Mouse (Mus musculus): ENCODE data around the gene Gm10334. TPM values are rescaled to one million over a fixed set of nuclear protein-coding genes. Genes with fewer than 3 reads are reported as not detected.
"Not testable (repeated sequence)": the region's sequence is repeated elsewhere in the genome, so short reads cannot be mapped to it uniquely, and the experiment has no call there.

Gm10334 gene
- not detected in 2 replicates for polyA plus RNA-seq (2016; fragmentation: Nextera tagmentation; extraction: Ambion mirVana)

GRCm38 (mm10) chr6:41446045-41446444 lies at the start of gene Gm10334:
TSS of gene Gm10334 (minus strand) at chr6:41446145.
- H3K4me1 ChIP-seq (replicated peaks); H3K9me3 ChIP-seq; H3K27ac ChIP-seq; H3K27me3 ChIP-seq (ENCODE audit: insufficient read depth, poor library complexity, severe bottlenecking); DNase-seq (ENCODE audit: low spot score); H3K4me3 ChIP-seq; H3K36me3 ChIP-seq: not testable (repeated sequence)

DNA sequence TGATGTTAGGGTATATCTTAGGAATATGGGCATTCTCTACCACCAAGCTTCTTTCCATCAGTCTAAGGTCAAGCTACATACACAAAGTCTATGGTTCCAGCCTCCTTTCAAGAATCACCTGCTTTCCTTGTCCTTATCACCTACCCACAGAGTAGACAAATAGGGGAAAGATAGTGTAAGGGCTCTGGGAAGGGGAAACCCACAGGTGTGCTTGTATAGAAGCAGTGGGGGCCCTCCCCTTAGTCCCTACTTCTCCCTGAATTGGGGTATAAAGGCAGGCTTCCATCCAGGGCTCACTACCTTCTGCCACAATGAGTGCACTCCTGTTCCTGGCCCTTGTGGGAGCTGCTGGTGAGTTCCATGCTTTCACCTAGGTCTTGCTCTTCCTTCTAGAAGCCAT lies 12.7 kb upstream of the Gm10334 start, which contains the start of gene Prss1:
Gene Prss1, plus strand, starts transcription at position 301 of the 400 bp plus-strand sequence.
- not testable (repeated sequence) for H3K36me3 ChIP-seq; H3K9me3 ChIP-seq; H3K4me3 ChIP-seq; DNase-seq (ENCODE audit: low spot score); H3K27me3 ChIP-seq (ENCODE audit: insufficient read depth, poor library complexity, severe bottlenecking); H3K4me1 ChIP-seq (replicated peaks); H3K27ac ChIP-seq

DNA sequence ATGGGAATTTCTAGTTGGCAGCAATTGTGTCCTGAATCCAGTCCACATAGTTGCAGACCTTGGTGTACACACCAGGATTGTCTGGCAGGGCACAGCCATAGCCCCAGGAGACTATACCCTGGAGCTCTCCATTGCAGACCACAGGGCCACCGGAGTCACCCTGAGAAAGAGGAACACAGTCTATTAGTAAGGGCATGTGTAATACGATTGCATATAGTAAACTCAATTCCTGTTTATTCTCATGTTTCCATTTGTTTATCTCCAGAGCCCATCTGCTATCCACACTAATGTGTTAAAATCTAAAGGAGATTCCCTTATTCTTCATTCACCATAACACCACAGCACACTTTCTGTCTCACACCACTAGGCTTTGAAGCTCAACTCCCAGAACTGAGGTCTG lies 3.7 kb downstream of the Gm10334 start:
- H3K9me3 ChIP-seq; DNase-seq (ENCODE audit: low spot score); H3K27ac ChIP-seq; H3K4me3 ChIP-seq; H3K27me3 ChIP-seq (ENCODE audit: insufficient read depth, poor library complexity, severe bottlenecking); H3K4me1 ChIP-seq (replicated peaks); H3K36me3 ChIP-seq: not testable (repeated sequence)
- WGBS, result 97% methylated on average over 2 of the region's 2 CpGs

Other genes starting within 250 kb of the Gm10334 start
- not detected in 2 replicates for gene Try4, start 143.9 kb downstream of the Gm10334 start, polyA plus RNA-seq (2016; fragmentation: Nextera tagmentation; extraction: Ambion mirVana)
- gene Try5, start 129.3 kb downstream of the Gm10334 start, polyA plus RNA-seq (2016; fragmentation: Nextera tagmentation; extraction: Ambion mirVana), result not detected in 2 replicates
- not detected in 2 replicates for gene Try10, start 92.0 kb downstream of the Gm10334 start, polyA plus RNA-seq (2016; fragmentation: Nextera tagmentation; extraction: Ambion mirVana)
- gene Prss3, start 68.5 kb downstream of the Gm10334 start, polyA plus RNA-seq (2016; fragmentation: Nextera tagmentation; extraction: Ambion mirVana), result not detected in 2 replicates
- gene Gm5771, start 53.8 kb downstream of the Gm10334 start, polyA plus RNA-seq (2016; fragmentation: Nextera tagmentation; extraction: Ambion mirVana), result not detected in 2 replicates
- not detected in 2 replicates for gene Prss1, start 12.8 kb upstream of the Gm10334 start, polyA plus RNA-seq (2016; fragmentation: Nextera tagmentation; extraction: Ambion mirVana)
- not detected in 2 replicates for gene Prss2, start 75.6 kb upstream of the Gm10334 start, polyA plus RNA-seq (2016; fragmentation: Nextera tagmentation; extraction: Ambion mirVana)
- gene Ephb6, start 159.3 kb upstream of the Gm10334 start, polyA plus RNA-seq (2016; fragmentation: Nextera tagmentation; extraction: Ambion mirVana), result 13.4 and 13.9 TPM in 2 replicates
- gene Trpv6, start 190.3 kb upstream of the Gm10334 start, polyA plus RNA-seq (2016; fragmentation: Nextera tagmentation; extraction: Ambion mirVana), result 0.25 and 0.41 TPM in 2 replicates
- gene Trpv5, start 234.6 kb upstream of the Gm10334 start, polyA plus RNA-seq (2016; fragmentation: Nextera tagmentation; extraction: Ambion mirVana), result not detected in 2 replicates
- gene Llcfc1, start 238.3 kb upstream of the Gm10334 start, polyA plus RNA-seq (2016; fragmentation: Nextera tagmentation; extraction: Ambion mirVana), result not detected in 2 replicates

All from hindbrain, embryonic 10.5 days (tissue).